16 mouse cellular contexts compared by ENCODE assay signal in genomic region chr2:34937460-34937859, GRCm38 (mm10). TPM values are rescaled to one million over a fixed set of nuclear protein-coding genes. Genes with fewer than 3 reads are reported as not detected.
DNase-seq lines count a peak whose midpoint lies in the region; ATAC-seq and TF ChIP-seq lines count a peak whose summit lies in the region.
"Had no signal": no experiment of that assay in that cellular context is flagged by ENCODE, and none has a peak within 500 bp of the region (broad histone marks: within the 10 kb centered on the region; RNA-seq: fewer than 3 reads in every experiment).

No protein-coding gene starts in this region.

- TF ChIP-seq CTCF in ES-Bruce4 (IDR thresholded peaks at IDR 0.05; ENCODE audit: low read depth, low read length), result no peak

- no peaks in the 10 kb centered on the region; the same call in 1 of the 2 replicates for H3K27me3 ChIP-seq in neural tube, embryonic 13.5 days
- H3K27me3 ChIP-seq in ES-Bruce4 (ENCODE audit: control insufficient read depth, insufficient read depth, low read length, poor library complexity, severe bottlenecking), result no peaks in the 10 kb centered on the region
- H3K27me3 ChIP-seq: neural tube, embryonic 15.5 days had no signal

- no peaks in the 10 kb centered on the region for H3K9me3 ChIP-seq in neural tube, embryonic 13.5 days
- H3K9me3 ChIP-seq in ES-Bruce4 (replicated peaks; ENCODE audit: control insufficient read depth, insufficient read depth, low read length, poor library complexity, severe bottlenecking), result no peaks in the 10 kb centered on the region
- H3K9me3 ChIP-seq: embryonic facial prominence, embryonic 13.5 days; midbrain, embryonic 13.5 days; neural tube, embryonic 15.5 days had no signal

- no peak overlapping the region for H3K9ac ChIP-seq in neural tube, embryonic 13.5 days
- H3K9ac ChIP-seq in ES-Bruce4 (ENCODE audit: low read depth, poor library complexity, severe bottlenecking), result no peak overlapping the region
- H3K9ac ChIP-seq: embryonic facial prominence, embryonic 13.5 days; midbrain, embryonic 13.5 days; neural tube, embryonic 15.5 days had no signal

- peak; percentile 67; the same call in 1 of the 2 replicates for ATAC-seq in neural tube, embryonic 13.5 days (ENCODE audit: low read depth)
- ATAC-seq in common myeloid progenitor, adult 5-6 weeks (replicated peaks; ENCODE audit: low read depth, poor library complexity, severe bottlenecking), result 0 out of 2 replicates have a peak, but pooled peaks have one; percentile 26
- 0 out of 2 replicates have a peak, but pooled peaks have one; percentile 41 for ATAC-seq in megakaryocyte-erythroid progenitor cell, adult 5-6 weeks (replicated peaks; ENCODE audit: low FRiP score, low TSS enrichment, poor library complexity, severe bottlenecking)
- ATAC-seq: forebrain, embryonic 16.5 days; lung, postnatal 0 days; midbrain, embryonic 13.5 days had no signal

- no peak overlapping the region for H3K27ac ChIP-seq in neural tube, embryonic 13.5 days (replicated peaks)
- H3K27ac ChIP-seq in ES-Bruce4 (ENCODE audit: insufficient read depth, low read length), result peak overlapping the region; percentile 33
- H3K27ac ChIP-seq: midbrain, embryonic 13.5 days; neural tube, embryonic 15.5 days had no signal

- no peak; the same call in 1 of the 2 replicates for TF ChIP-seq EP300 in ES-Bruce4 (IDR thresholded peaks at IDR 0.05; ENCODE audit: insufficient read depth, low read depth, low read length)

- H3K4me1 ChIP-seq in neural tube, embryonic 13.5 days (replicated peaks), result peaks cover 10% of the 10 kb centered on the region; the same call in 1 of the 2 replicates
- H3K4me1 ChIP-seq in ES-Bruce4 (ENCODE audit: control insufficient read depth, insufficient read depth, low read length), result peaks cover 11% of the 10 kb centered on the region
- H3K4me1 ChIP-seq: midbrain, embryonic 13.5 days had no signal

- no peaks in the 10 kb centered on the region for H3K36me3 ChIP-seq in neural tube, embryonic 13.5 days
- H3K36me3 ChIP-seq in ES-Bruce4 (ENCODE audit: control insufficient read depth, insufficient read depth, low read length, poor library complexity, severe bottlenecking), result no peaks in the 10 kb centered on the region
- H3K36me3 ChIP-seq: embryonic facial prominence, embryonic 13.5 days; midbrain, embryonic 13.5 days; neural tube, embryonic 15.5 days had no signal

- no peak overlapping the region for H3K4me3 ChIP-seq in neural tube, embryonic 13.5 days
- no peak overlapping the region for H3K4me3 ChIP-seq in ES-Bruce4 (ENCODE audit: low read depth, low read length)
- H3K4me3 ChIP-seq: embryonic facial prominence, embryonic 13.5 days; midbrain, embryonic 13.5 days; neural tube, embryonic 15.5 days had no signal

- DNase-seq in neural tube, embryonic 10.5 days (ENCODE audit: extremely low spot score, low spot score), result no peak
- DNase-seq in cerebellum, adult 9-11 months, result no peak
- no peak for DNase-seq in cerebellum, adult 11 months
- DNase-seq: adrenal gland, adult 8-10 months; cerebellum, adult 9-10 months; gastrocnemius, postnatal 10 days; kidney, postnatal 4 days had no signal

- no peak for TF ChIP-seq POLR2A in ES-Bruce4 (IDR thresholded peaks at IDR 0.05; ENCODE audit: insufficient read depth, low read length)

- 23% methylated on average over 5 of the region's 5 CpGs for WGBS in neural tube, embryonic 13.5 days

- H3K4me2 ChIP-seq in neural tube, embryonic 13.5 days, result no peak overlapping the region
- H3K4me2 ChIP-seq: embryonic facial prominence, embryonic 13.5 days; midbrain, embryonic 13.5 days; neural tube, embryonic 15.5 days had no signal

RNA-seq across cellular contexts. Expression of gene Phf19, which starts 23.6 kb away (rescaled TPM):
- 1.8 TPM in 2 replicates for polyA plus RNA-seq in neural tube, embryonic 13.5 days (2015; fragmentation: Nextera tagmentation; extraction: Ambion mirVana)
- polyA plus RNA-seq in ES-Bruce4 (2011; ENCODE audit: insufficient read depth, insufficient read length, low read depth, missing spikeins), result 10.3 and 11.8 TPM in 2 replicates
- total RNA-seq in common myeloid progenitor, adult 5-6 weeks (2017), result 5.8 and 9.6 TPM in 2 replicates
- total RNA-seq in megakaryocyte-erythroid progenitor cell, adult 5-6 weeks (2014; fragmentation: Nextera tagmentation), result 6.7 and 12.0 TPM in 2 replicates
- total RNA-seq in megakaryocyte-erythroid progenitor cell, adult 5-6 weeks (2017), result 2.6 and 3.2 TPM in 2 replicates

RNA-seq across cellular contexts. Expression of gene Traf1, which starts 24.1 kb away (rescaled TPM):
- 1.7 and 2.9 TPM in 2 replicates for polyA plus RNA-seq in neural tube, embryonic 13.5 days (2015; fragmentation: Nextera tagmentation; extraction: Ambion mirVana)
- 1.2 and 5.1 TPM in 2 replicates for polyA plus RNA-seq in ES-Bruce4 (2011; ENCODE audit: insufficient read depth, insufficient read length, low read depth, missing spikeins)
- total RNA-seq in common myeloid progenitor, adult 5-6 weeks (2017), result 0.69 and 1.3 TPM in 2 replicates
- total RNA-seq in megakaryocyte-erythroid progenitor cell, adult 5-6 weeks (2014; fragmentation: Nextera tagmentation), result 0.94 and 14.2 TPM in 2 replicates
- 0.38 and 5.5 TPM in 2 replicates for total RNA-seq in megakaryocyte-erythroid progenitor cell, adult 5-6 weeks (2017)
